In genomic region chrX:166365458-166366213, GRCm38 (mm10) we compare ENCODE assay signal across 17 mouse cellular contexts.
DNase-seq lines count a peak whose midpoint lies in the region; ATAC-seq and TF ChIP-seq lines count a peak whose summit lies in the region.
"Had no signal": no experiment of that assay in that cellular context is flagged by ENCODE, and none has a peak within 500 bp of the region (broad histone marks: within the 10 kb centered on the region; RNA-seq: fewer than 3 reads in every experiment).

No protein-coding gene starts in this region.

- TF ChIP-seq CTCF in midbrain, postnatal 0 days (IDR thresholded peaks at IDR 0.05) = no peak
- no peak for TF ChIP-seq CTCF in cortical plate, adult 2 months (IDR thresholded peaks at IDR 0.05; ENCODE audit: extremely low read depth, insufficient read depth, low read length)

- 56% methylated on average over 8 of the region's 8 CpGs for WGBS in hindbrain, embryonic 15.5 days
- WGBS in hindbrain, embryonic 12.5 days = 72% methylated on average over 8 of the region's 8 CpGs
- 60% methylated on average over 8 of the region's 8 CpGs for WGBS in midbrain, postnatal 0 days
- 69% methylated on average over 8 of the region's 8 CpGs for WGBS in midbrain, embryonic 13.5 days
- WGBS in neural tube, embryonic 15.5 days = 53% methylated on average over 8 of the region's 8 CpGs
- 84% methylated on average over 8 of the region's 8 CpGs for WGBS in embryonic facial prominence, embryonic 10.5 days

- no peak overlapping the region for H3K27ac ChIP-seq in hindbrain, embryonic 15.5 days (replicated peaks)
- H3K27ac ChIP-seq in hindbrain, embryonic 12.5 days = no peak overlapping the region
- no peak overlapping the region; the same call in 1 of the 2 replicates for H3K27ac ChIP-seq in midbrain, postnatal 0 days (ENCODE audit: low read depth, low read length)
- H3K27ac ChIP-seq in midbrain, embryonic 13.5 days = no peak overlapping the region
- peak overlapping the region; percentile 58; the same call in 1 of the 2 replicates for H3K27ac ChIP-seq in cortical plate, adult 2 months (ENCODE audit: insufficient read depth, low read length)
- H3K27ac ChIP-seq in neural tube, embryonic 15.5 days (replicated peaks) = peak overlapping the region; percentile 34
- no peak overlapping the region for H3K27ac ChIP-seq in embryonic facial prominence, embryonic 10.5 days (replicated peaks)
- H3K27ac ChIP-seq: embryonic facial prominence, embryonic 15.5 days; heart, adult 2 months; limb, embryonic 12.5 days; liver, embryonic 14.5 days had no signal

- H3K9ac ChIP-seq in hindbrain, embryonic 15.5 days = no peak overlapping the region
- no peak overlapping the region for H3K9ac ChIP-seq in hindbrain, embryonic 12.5 days
- H3K9ac ChIP-seq in midbrain, postnatal 0 days (replicated peaks; ENCODE audit: low read length, poor library complexity, severe bottlenecking) = no peak overlapping the region
- no peak overlapping the region for H3K9ac ChIP-seq in midbrain, embryonic 13.5 days (replicated peaks)
- no peak overlapping the region for H3K9ac ChIP-seq in neural tube, embryonic 15.5 days (replicated peaks)
- H3K9ac ChIP-seq: embryonic facial prominence, embryonic 15.5 days; limb, embryonic 12.5 days; liver, embryonic 14.5 days had no signal

- H3K36me3 ChIP-seq in hindbrain, embryonic 15.5 days = no peaks in the 10 kb centered on the region
- no peaks in the 10 kb centered on the region for H3K36me3 ChIP-seq in hindbrain, embryonic 12.5 days
- H3K36me3 ChIP-seq in midbrain, postnatal 0 days (ENCODE audit: insufficient read depth, low read length) = no peaks in the 10 kb centered on the region
- peaks cover 3% of the 10 kb centered on the region; the same call in 1 of the 2 replicates for H3K36me3 ChIP-seq in midbrain, embryonic 13.5 days
- H3K36me3 ChIP-seq in neural tube, embryonic 15.5 days = no peaks in the 10 kb centered on the region
- H3K36me3 ChIP-seq in embryonic facial prominence, embryonic 10.5 days (replicated peaks) = no peaks in the 10 kb centered on the region
- H3K36me3 ChIP-seq: embryonic facial prominence, embryonic 15.5 days; limb, embryonic 12.5 days had no signal

- H3K4me3 ChIP-seq in hindbrain, embryonic 15.5 days = no peak overlapping the region
- H3K4me3 ChIP-seq in hindbrain, embryonic 12.5 days = no peak overlapping the region
- no peak overlapping the region for H3K4me3 ChIP-seq in midbrain, postnatal 0 days (ENCODE audit: low read depth, low read length)
- no peak overlapping the region for H3K4me3 ChIP-seq in midbrain, embryonic 13.5 days (replicated peaks)
- no peak overlapping the region for H3K4me3 ChIP-seq in cortical plate, adult 2 months (ENCODE audit: insufficient read depth, low read length)
- H3K4me3 ChIP-seq in neural tube, embryonic 15.5 days (replicated peaks) = no peak overlapping the region
- no peak overlapping the region for H3K4me3 ChIP-seq in embryonic facial prominence, embryonic 10.5 days
- H3K4me3 ChIP-seq: embryonic facial prominence, embryonic 15.5 days; heart, adult 2 months; limb, embryonic 12.5 days had no signal

- H3K4me1 ChIP-seq in hindbrain, embryonic 15.5 days (replicated peaks) = no peaks in the 10 kb centered on the region
- H3K4me1 ChIP-seq in hindbrain, embryonic 12.5 days = no peaks in the 10 kb centered on the region
- no peaks in the 10 kb centered on the region for H3K4me1 ChIP-seq in midbrain, postnatal 0 days (ENCODE audit: insufficient read depth, low read length)
- H3K4me1 ChIP-seq in midbrain, embryonic 13.5 days (replicated peaks) = no peaks in the 10 kb centered on the region
- peaks cover 2% of the 10 kb centered on the region; the same call in 1 of the 2 replicates for H3K4me1 ChIP-seq in cortical plate, adult 2 months (ENCODE audit: control insufficient read depth, insufficient read depth, low read length)
- H3K4me1 ChIP-seq in neural tube, embryonic 15.5 days = no peaks in the 10 kb centered on the region
- H3K4me1 ChIP-seq in embryonic facial prominence, embryonic 10.5 days = no peaks in the 10 kb centered on the region
- H3K4me1 ChIP-seq: embryonic facial prominence, embryonic 15.5 days; limb, embryonic 12.5 days had no signal

- no peaks in the 10 kb centered on the region for H3K27me3 ChIP-seq in hindbrain, embryonic 15.5 days
- peaks cover 11% of the 10 kb centered on the region; the same call in 1 of the 2 replicates for H3K27me3 ChIP-seq in hindbrain, embryonic 12.5 days
- no peaks in the 10 kb centered on the region for H3K27me3 ChIP-seq in midbrain, postnatal 0 days (ENCODE audit: insufficient read depth, low read length)
- H3K27me3 ChIP-seq in midbrain, embryonic 13.5 days = peaks cover 14% of the 10 kb centered on the region
- 0 out of 2 replicates have a peak, but pooled peaks cover 3% of the 10 kb centered on the region for H3K27me3 ChIP-seq in neural tube, embryonic 15.5 days (replicated peaks)
- peaks cover 87% of the 10 kb centered on the region for H3K27me3 ChIP-seq in embryonic facial prominence, embryonic 10.5 days (replicated peaks; ENCODE audit: low read depth, poor library complexity, severe bottlenecking)
- H3K27me3 ChIP-seq: embryonic facial prominence, embryonic 15.5 days had no signal

- peak; percentile 34; the same call in 1 of the 2 replicates for ATAC-seq in hindbrain, embryonic 15.5 days (ENCODE audit: low FRiP score, low read depth)
- ATAC-seq in hindbrain, embryonic 12.5 days (ENCODE audit: low FRiP score) = no peak
- ATAC-seq in midbrain, postnatal 0 days (ENCODE audit: low FRiP score) = no peak
- no peak for ATAC-seq in midbrain, embryonic 13.5 days
- ATAC-seq in neural tube, embryonic 15.5 days (ENCODE audit: low FRiP score) = no peak; the same call in 1 of the 2 replicates
- ATAC-seq: lung, postnatal 0 days had no signal

- no peak for TF ChIP-seq POLR2A in cortical plate, adult 2 months (IDR thresholded peaks at IDR 0.05; ENCODE audit: extremely low read depth, insufficient read depth, low read length)

- peak; percentile 46 for DNase-seq in midbrain, postnatal 0 days (ENCODE audit: low spot score)
- DNase-seq in embryonic facial prominence, embryonic 10.5 days (ENCODE audit: low spot score) = no peak
- DNase-seq: cerebellum, postnatal 36 days; gastrocnemius, postnatal 14 days; heart, adult 2 months; kidney, adult 8-10 months; kidney, postnatal 25 days; right cerebral cortex, postnatal 14 days had no signal

- H3K9me3 ChIP-seq in hindbrain, embryonic 15.5 days = no peaks in the 10 kb centered on the region
- no peaks in the 10 kb centered on the region for H3K9me3 ChIP-seq in hindbrain, embryonic 12.5 days (replicated peaks)
- no peaks in the 10 kb centered on the region for H3K9me3 ChIP-seq in midbrain, postnatal 0 days (ENCODE audit: low read length)
- no peaks in the 10 kb centered on the region for H3K9me3 ChIP-seq in midbrain, embryonic 13.5 days
- H3K9me3 ChIP-seq in neural tube, embryonic 15.5 days (replicated peaks) = no peaks in the 10 kb centered on the region
- H3K9me3 ChIP-seq in embryonic facial prominence, embryonic 10.5 days = no peaks in the 10 kb centered on the region
- H3K9me3 ChIP-seq: embryonic facial prominence, embryonic 15.5 days; limb, embryonic 12.5 days had no signal

- H3K4me2 ChIP-seq in hindbrain, embryonic 15.5 days = no peak overlapping the region
- H3K4me2 ChIP-seq in hindbrain, embryonic 12.5 days (replicated peaks) = no peak overlapping the region
- no peak overlapping the region for H3K4me2 ChIP-seq in midbrain, postnatal 0 days (ENCODE audit: low read depth, low read length, poor library complexity, severe bottlenecking)
- H3K4me2 ChIP-seq in midbrain, embryonic 13.5 days (replicated peaks) = no peak overlapping the region
- H3K4me2 ChIP-seq in neural tube, embryonic 15.5 days = no peak overlapping the region
- H3K4me2 ChIP-seq: embryonic facial prominence, embryonic 15.5 days; limb, embryonic 12.5 days had no signal

Comparison
In these comparisons a context has a peak if more than half of its experiments do, and no peak if none do; other contexts are left out.
1. H3K27ac ChIP-seq: peak in cortical plate, adult 2 months (single experiment) and neural tube, embryonic 15.5 days (single experiment); none in hindbrain, embryonic 15.5 days (single experiment), hindbrain, embryonic 12.5 days (single experiment), midbrain, postnatal 0 days (single experiment), midbrain, embryonic 13.5 days (single experiment) and embryonic facial prominence, embryonic 10.5 days (single experiment).